9 mouse cellular contexts compared by ENCODE assay signal in the genomic region with DNA sequence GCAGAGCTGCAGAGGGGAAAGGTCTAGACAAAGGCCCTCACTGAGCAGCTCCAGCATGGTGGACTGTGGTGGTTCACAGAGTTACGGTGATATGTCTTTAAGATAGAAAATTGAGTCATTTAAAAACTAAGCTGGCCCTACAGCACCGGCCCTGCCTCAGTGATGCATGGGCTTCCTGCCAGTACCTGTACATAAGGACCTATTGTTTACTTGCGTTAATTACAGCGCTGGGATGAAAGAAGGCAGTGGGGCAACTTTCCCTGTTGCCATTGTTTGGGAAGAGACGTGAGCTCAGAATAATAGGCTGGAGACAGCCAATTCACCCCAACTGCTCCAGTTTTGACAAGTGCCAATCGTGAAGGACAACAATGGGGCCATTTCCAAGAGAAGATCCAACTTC. TPM values are rescaled to one million over a fixed set of nuclear protein-coding genes. Genes with fewer than 3 reads are reported as not detected.
DNase-seq lines count a peak whose midpoint lies in the region; ATAC-seq and TF ChIP-seq lines count a peak whose summit lies in the region.
"Had no signal": no experiment of that assay in that cellular context is flagged by ENCODE, and none has a peak within 500 bp of the region (broad histone marks: within the 10 kb centered on the region; RNA-seq: fewer than 3 reads in every experiment).

No protein-coding gene starts in this region.

- 0 out of 2 replicates have a peak overlapping the region, but pooled peaks have one; percentile 94 for H3K27ac ChIP-seq in heart, embryonic 11.5 days (ENCODE audit: low read depth, low read length)
- H3K27ac ChIP-seq in testis, adult 2 months (ENCODE audit: control insufficient read depth, insufficient read depth, low read depth, low read length) = no peak overlapping the region
- H3K27ac ChIP-seq in forebrain, postnatal 0 days (ENCODE audit: low read depth, low read length) = 0 out of 2 replicates have a peak overlapping the region, but pooled peaks have one; percentile 95

- intact Hi-C loops in heart, postnatal 36 days (cut with DNase I) = loop anchor here (5.0 to 10.0 kb wide), 5 partner anchors 65 to 442 kb away; no protein-coding TSS in a partner anchor

- WGBS in heart, embryonic 11.5 days (ENCODE audit: insufficient replicate concordance) = 65% methylated on average over 6 of the region's 6 CpGs
- WGBS in forebrain, postnatal 0 days = 22% methylated on average over 6 of the region's 6 CpGs

- H3K4me3 ChIP-seq in heart, embryonic 11.5 days (ENCODE audit: low read depth, low read length) = no peak overlapping the region
- peak overlapping the region; percentile 86 for H3K4me3 ChIP-seq in testis, adult 2 months (ENCODE audit: control insufficient read depth, low read depth, low read length)
- H3K4me3 ChIP-seq in forebrain, postnatal 0 days (ENCODE audit: low read depth, low read length) = no peak overlapping the region

- H3K4me2 ChIP-seq in heart, embryonic 11.5 days = no peak overlapping the region
- H3K4me2 ChIP-seq in forebrain, postnatal 0 days (ENCODE audit: low read depth) = peak overlapping the region; percentile 43; the same call in 1 of the 2 replicates

- no peak for ATAC-seq in heart, embryonic 11.5 days (replicated peaks; ENCODE audit: insufficient number of reproducible peaks, low FRiP score, low TSS enrichment)
- no peak for ATAC-seq in forebrain, postnatal 0 days

- H3K27me3 ChIP-seq in heart, embryonic 11.5 days (ENCODE audit: control insufficient read depth, insufficient read depth, low read length) = no peaks in the 10 kb centered on the region
- H3K27me3 ChIP-seq in testis, adult 2 months (ENCODE audit: control insufficient read depth, insufficient read depth, low read length) = no peaks in the 10 kb centered on the region
- H3K27me3 ChIP-seq in forebrain, postnatal 0 days (ENCODE audit: insufficient read depth, low read length) = no peaks in the 10 kb centered on the region
- H3K27me3 ChIP-seq: CH12.LX had no signal

- DNase-seq in heart, postnatal 36 days = no peak
- no peak for DNase-seq in testis, postnatal 14 days (ENCODE audit: low spot score)
- DNase-seq in forebrain, postnatal 0 days = no peak
- peak; percentile 35 for DNase-seq in telencephalon, adult 2 months (ENCODE audit: low read depth, low spot score)
- DNase-seq in adipocyte (ENCODE audit: low spot score) = no peak
- DNase-seq in adrenal gland, postnatal 25 days = no peak

- no peak overlapping the region for H3K9ac ChIP-seq in heart, embryonic 11.5 days (ENCODE audit: low read depth, low read length)
- no peak overlapping the region for H3K9ac ChIP-seq in forebrain, postnatal 0 days

- TF ChIP-seq CTCF in testis, adult 2 months (IDR thresholded peaks at IDR 0.05; ENCODE audit: control insufficient read depth, insufficient read depth, insufficient replicate concordance, low read depth, low read length) = no peak
- TF ChIP-seq CTCF in forebrain, postnatal 0 days (IDR thresholded peaks at IDR 0.05; ENCODE audit: low read depth) = no peak

- no peaks in the 10 kb centered on the region for H3K36me3 ChIP-seq in heart, embryonic 11.5 days (ENCODE audit: control insufficient read depth, insufficient read depth, low read length)
- no peaks in the 10 kb centered on the region for H3K36me3 ChIP-seq in testis, adult 2 months (ENCODE audit: control insufficient read depth, insufficient read depth, low read length)
- no peaks in the 10 kb centered on the region for H3K36me3 ChIP-seq in forebrain, postnatal 0 days (ENCODE audit: insufficient read depth)

- TF ChIP-seq POLR2A in testis, adult 2 months (IDR thresholded peaks at IDR 0.05; ENCODE audit: control insufficient read depth, low read depth, low read length) = no peak

- H3K9me3 ChIP-seq in heart, embryonic 11.5 days (replicated peaks; ENCODE audit: control insufficient read depth, low read length) = no peaks in the 10 kb centered on the region
- H3K9me3 ChIP-seq in forebrain, postnatal 0 days (ENCODE audit: low read length) = no peaks in the 10 kb centered on the region

- H3K4me1 ChIP-seq in heart, embryonic 11.5 days (ENCODE audit: control insufficient read depth, insufficient read depth, low read length) = peaks cover 19% of the 10 kb centered on the region
- peaks cover 15% of the 10 kb centered on the region for H3K4me1 ChIP-seq in testis, adult 2 months (ENCODE audit: control insufficient read depth, insufficient read depth, low read length)
- H3K4me1 ChIP-seq in forebrain, postnatal 0 days (ENCODE audit: insufficient read depth) = peaks cover 25% of the 10 kb centered on the region

RNA-seq across cellular contexts. Expression of gene Ctnnb1, which starts 3.4 kb away (rescaled TPM):
- polyA plus RNA-seq in heart, embryonic 11.5 days (2014; fragmentation: Nextera tagmentation; extraction: Ambion mirVana) = 433 and 469 TPM in 2 replicates
- total RNA-seq in heart, postnatal 36 days (2021) = 100 to 1,000 TPM; 454 to 475 TPM
- 29.8 and 41.4 TPM in 2 replicates for polyA plus RNA-seq in testis, adult 2 months (2012; rRNA removed)
- total RNA-seq in forebrain, postnatal 0 days (2014; rRNA removed) = 839 and 1,100 TPM in 2 replicates
- 368 and 388 TPM in 2 replicates for polyA plus RNA-seq in forebrain, postnatal 0 days (2015; fragmentation: Nextera tagmentation; extraction: Ambion mirVana)
- 802 and 854 TPM in 2 replicates for total RNA-seq in adrenal gland, postnatal 25 days (2021)
